Mouse (Mus musculus) thymus, adult 2 months (tissue): ENCODE data around the gene Stxbp1.

Source experiments
- CTCF ChIP-seq: fragments of 200-500 bp; IDR thresholded peaks from 2 replicates; pipeline ENCODE4 v1.5.1; 2012; ENCODE audit warnings: mild to moderate bottlenecking, control low read depth, low read length, moderate library complexity, borderline replicate concordance; ENCODE audit not compliant: control insufficient read depth, poor library complexity, insufficient read depth; ENCODE audit errors: extremely low read depth
- POLR2A ChIP-seq: fragments of 200-500 bp; IDR thresholded peaks from 2 replicates; pipeline ENCODE4 v1.6.1; 2012; ENCODE audit warnings: mild to moderate bottlenecking, low read length, control low read depth, moderate library complexity; ENCODE audit not compliant: control insufficient read depth, poor library complexity, insufficient read depth; ENCODE audit errors: extremely low read depth

GRCm38 (mm10) chr2:32835588-32835987 lies 11.5 kb downstream of the Stxbp1 start:
- no peak for TF ChIP-seq CTCF
- TF ChIP-seq POLR2A = no peak
